ENCODE assay signal across 8 mouse cellular contexts in genomic region chr11:69045531-69046394, GRCm38 (mm10). TPM values are rescaled to one million over a fixed set of nuclear protein-coding genes. Genes with fewer than 3 reads are reported as not detected.
A peak's percentile ranks its signal among the peaks of the same experiment; 100 is the strongest.
DNase-seq lines count a peak whose midpoint lies in the region; ATAC-seq and TF ChIP-seq lines count a peak whose summit lies in the region.

Aurkb (plus strand) TSS chr11:69045647.

- no peaks in the 10 kb centered on the region for H3K27me3 ChIP-seq in hindbrain, embryonic 11.5 days (ENCODE audit: control insufficient read depth, insufficient read depth, low read length)

- peaks cover 6% of the 10 kb centered on the region; the same call in 1 of the 2 replicates for H3K36me3 ChIP-seq in hindbrain, embryonic 11.5 days (ENCODE audit: control insufficient read depth, insufficient read depth, low read length)

- H3K4me1 ChIP-seq in hindbrain, embryonic 11.5 days (replicated peaks; ENCODE audit: control insufficient read depth, insufficient read depth, low read length): no peaks in the 10 kb centered on the region

- peak; percentile 78 for ATAC-seq in hindbrain, embryonic 11.5 days (ENCODE audit: low FRiP score)
- peak; percentile 82 for ATAC-seq in megakaryocyte, adult 5-6 weeks (ENCODE audit: poor library complexity, severe bottlenecking)

- peak within 1 kb of the TSS; percentile 73 for H3K27ac ChIP-seq in hindbrain, embryonic 11.5 days (ENCODE audit: low read depth, low read length)
- no peak within 1 kb of the TSS for H3K27ac ChIP-seq in left cerebral cortex, adult 2 months

- peak within 1 kb of the TSS; percentile 78 for H3K9ac ChIP-seq in hindbrain, embryonic 11.5 days (ENCODE audit: low read depth, low read length)

- peak; percentile 80 for DNase-seq in T-cell, adult 2 months (ENCODE audit: low spot score)
- peak; percentile 72 for DNase-seq in cerebellum, adult 9-10 months
- DNase-seq in forelimb bud, embryonic 11.5 days (ENCODE audit: low read depth, low spot score): peak; percentile 91
- peak; percentile 91 for DNase-seq in hindbrain, embryonic 11.5 days (ENCODE audit: low spot score)
- peak; percentile 63 to 71 for DNase-seq in left cerebral cortex, adult 2 months (ENCODE audit: extremely low spot score in 1 of 2, low spot score in 2 of 2)
- peak; percentile 64 to 78 for DNase-seq in right cerebral cortex, adult 2 months (ENCODE audit: low spot score in 2 of 2)
- peak; percentile 63 to 77 for DNase-seq in urinary bladder, postnatal 36 days (ENCODE audit: low spot score in 2 of 2)

- TF ChIP-seq CTCF in left cerebral cortex, adult 2 months (IDR thresholded peaks at IDR 0.05): peak; percentile 24; the same call in 1 of the 2 replicates

- peak within 1 kb of the TSS; percentile 71 for H3K4me3 ChIP-seq in hindbrain, embryonic 11.5 days (ENCODE audit: low read depth, low read length)
- H3K4me3 ChIP-seq in left cerebral cortex, adult 2 months: peak within 1 kb of the TSS; percentile 59

- H3K9me3 ChIP-seq in hindbrain, embryonic 11.5 days (ENCODE audit: control insufficient read depth, low read length): no peaks in the 10 kb centered on the region

- H3K4me2 ChIP-seq in hindbrain, embryonic 11.5 days (replicated peaks; ENCODE audit: low read depth, low read length): peak within 1 kb of the TSS; percentile 85

- WGBS in hindbrain, embryonic 11.5 days: 1% methylated on average over 53 of the region's 54 CpGs

- intact Hi-C loops in left cerebral cortex, adult 2 months (cut with DNase I): no loop called here

RNA-seq across cellular contexts. Expression of gene Aurkb, which starts in this region (rescaled TPM):
- polyA plus RNA-seq in hindbrain, embryonic 11.5 days (2014; fragmentation: Nextera tagmentation; extraction: Ambion mirVana): 131 and 141 TPM in 2 replicates
- total RNA-seq in left cerebral cortex, adult 2 months (2021): under 1 TPM; 0.25 to 0.30 TPM
- total RNA-seq in megakaryocyte, adult 5-6 weeks (2015): 105 and 116 TPM in 2 replicates
- total RNA-seq in megakaryocyte, adult 5-6 weeks (2017): 116 and 125 TPM in 2 replicates

Comparison
In these comparisons a context has a peak if more than half of its experiments do, and no peak if none do; other contexts are left out.
1. RNA of gene Aurkb (total RNA-seq): 105 to 125 TPM in megakaryocyte, adult 5-6 weeks; 0.25 to 0.30 TPM in left cerebral cortex, adult 2 months; every median in the first group is over 10 times any median in the second.
2. Peak in DNase-seq and H3K4me3 ChIP-seq in left cerebral cortex, adult 2 months; RNA of the gene not detected or under 1 TPM.
3. Peak in every context shown above with its lines, with median percentiles within 50 percentile points of each other: DNase-seq.